Mouse (Mus musculus): ENCODE data around the gene Npm1.

The Npm1 gene

DNA sequence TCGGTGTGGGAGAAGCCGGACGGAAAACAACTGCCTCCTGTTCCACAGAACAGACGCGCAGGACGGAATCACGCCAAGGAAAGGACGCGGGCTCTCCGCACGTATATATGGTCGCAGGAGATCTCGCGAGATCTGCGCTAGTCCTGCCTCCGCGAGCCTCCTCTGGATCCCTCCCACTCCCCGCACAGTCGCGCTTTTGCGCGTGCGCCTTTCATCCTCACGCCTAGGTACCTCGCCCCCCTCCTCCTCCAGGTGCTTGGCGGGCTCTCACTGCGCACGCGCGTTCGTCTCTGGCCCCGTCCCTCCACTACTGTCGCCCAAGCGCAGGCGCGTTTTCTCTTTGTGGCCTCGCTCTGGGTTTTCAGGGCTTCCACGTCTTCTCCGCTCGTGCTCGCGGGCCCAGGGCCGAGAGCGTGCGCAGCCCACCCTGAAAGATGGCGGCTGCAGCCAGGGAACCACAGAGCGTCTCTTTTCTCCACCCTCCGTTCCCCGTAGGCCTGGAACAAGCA lies at the start of gene Npm1:
TSS of gene Npm1 (minus strand) at position 209 of the 509 bp plus-strand sequence.
- peak; percentile 100 for DNase-seq (ENCODE audit: low spot score)

DNA sequence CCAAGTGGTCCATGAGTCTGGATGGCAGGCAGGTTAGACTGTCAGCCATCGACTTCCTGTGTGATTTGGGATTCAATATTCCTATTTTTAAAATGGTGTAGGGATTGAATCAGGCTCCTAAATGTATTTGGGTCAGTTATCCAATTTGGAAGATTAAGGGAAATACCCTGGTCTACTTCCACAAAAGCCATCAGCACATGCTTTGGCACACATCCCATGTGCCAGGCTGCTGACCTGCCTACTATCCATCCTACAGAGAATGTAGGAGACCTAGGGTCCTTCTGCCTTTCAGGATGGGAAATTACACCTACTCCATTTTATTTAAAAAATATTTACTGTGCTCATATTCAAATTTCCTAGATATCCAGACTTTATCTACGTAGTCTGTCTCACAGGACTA lies 44.4 kb upstream of the Npm1 start:
- DNase-seq (ENCODE audit: low spot score) = no peak

DNA sequence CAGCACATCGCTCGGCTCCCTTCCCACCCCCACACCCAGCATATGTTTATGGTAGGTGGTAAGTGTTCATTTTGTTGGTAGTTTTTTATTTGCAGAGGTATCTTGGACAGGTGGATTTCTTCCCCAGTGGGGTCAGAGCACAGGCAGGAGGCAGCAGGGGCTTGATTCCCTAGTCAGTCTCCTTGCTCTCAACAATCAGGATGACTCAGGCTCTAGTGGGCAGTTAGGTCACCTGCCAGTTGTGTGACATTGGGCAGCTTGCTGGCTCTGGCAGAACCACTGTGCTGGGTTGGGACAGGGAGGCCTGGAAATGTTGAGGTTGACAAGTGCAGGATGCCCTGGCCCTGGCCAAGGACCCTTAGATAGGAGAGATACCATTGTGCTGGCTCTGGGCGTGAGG lies 42.0 kb upstream of the Npm1 start:
- DNase-seq (ENCODE audit: low spot score) = no peak

DNA sequence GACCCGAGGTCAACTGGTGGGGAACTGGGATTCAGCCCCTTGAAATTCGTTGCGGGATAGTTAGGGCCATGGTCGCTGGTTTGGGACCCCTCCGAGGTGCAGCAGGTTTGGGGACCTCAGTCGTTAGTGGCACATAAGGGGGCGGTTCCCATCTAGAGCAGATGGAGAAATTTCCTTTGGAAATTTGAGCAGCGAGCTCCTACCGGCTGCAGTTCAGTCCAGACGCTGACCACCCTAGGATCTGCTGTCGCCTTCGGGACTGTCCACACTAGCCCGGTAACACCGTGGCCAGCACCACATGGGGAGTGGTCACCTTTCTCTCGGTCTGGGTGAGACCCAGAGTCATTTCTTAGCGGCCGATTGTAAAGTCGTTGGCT lies 41.3 kb upstream of the Npm1 start:
- no peak for DNase-seq (ENCODE audit: low spot score)

DNA sequence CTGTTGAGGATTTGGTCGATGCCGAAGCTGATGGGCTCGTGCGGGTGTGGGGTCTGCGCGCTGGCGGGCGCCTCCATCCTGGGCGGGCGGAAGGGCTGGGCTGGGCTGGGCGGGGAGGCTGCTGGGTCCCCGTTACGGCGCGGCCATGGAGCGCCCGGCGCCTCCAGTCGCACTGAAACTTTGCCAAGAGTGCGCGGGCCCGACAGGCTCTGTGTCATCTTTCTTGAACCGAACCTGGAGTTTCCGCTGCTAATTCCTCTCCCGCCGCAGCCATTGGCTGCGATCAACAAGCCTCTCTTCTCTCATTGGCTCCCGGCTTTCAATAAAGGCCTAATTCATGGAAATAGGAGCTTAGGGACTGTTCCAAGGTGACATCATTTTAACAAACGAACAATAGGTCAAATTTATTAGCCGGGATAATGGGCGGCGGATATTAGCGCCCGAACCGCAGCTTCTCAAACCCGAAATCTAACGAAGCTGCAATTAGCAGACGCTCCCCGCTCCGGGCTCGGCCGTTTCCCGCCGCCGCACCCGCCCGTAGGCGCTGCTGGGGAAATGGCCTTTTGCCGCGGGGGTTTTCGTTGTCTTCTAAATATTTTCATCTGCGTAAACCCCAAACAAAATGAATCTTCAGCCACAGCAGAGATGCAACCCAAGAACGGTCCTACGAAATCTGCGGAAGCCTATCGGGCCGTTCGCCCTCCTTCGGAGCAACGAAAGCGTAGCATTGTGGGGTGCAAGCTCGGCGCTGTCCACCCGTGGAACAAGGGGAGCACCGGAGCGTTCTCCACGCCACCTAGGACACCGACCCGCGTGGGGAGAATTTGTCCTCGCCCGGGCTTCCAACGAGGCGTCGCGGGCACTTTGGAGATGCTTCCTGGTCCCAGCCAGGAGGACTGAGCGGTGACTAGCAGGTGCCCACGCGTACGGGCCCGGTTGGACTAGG lies 40.6 kb upstream of the Npm1 start, which contains the start of gene Tlx3:
TSS of gene Tlx3 (minus strand) at position 207 of the 946 bp plus-strand sequence.
- DNase-seq (ENCODE audit: low spot score) = no peak

DNA sequence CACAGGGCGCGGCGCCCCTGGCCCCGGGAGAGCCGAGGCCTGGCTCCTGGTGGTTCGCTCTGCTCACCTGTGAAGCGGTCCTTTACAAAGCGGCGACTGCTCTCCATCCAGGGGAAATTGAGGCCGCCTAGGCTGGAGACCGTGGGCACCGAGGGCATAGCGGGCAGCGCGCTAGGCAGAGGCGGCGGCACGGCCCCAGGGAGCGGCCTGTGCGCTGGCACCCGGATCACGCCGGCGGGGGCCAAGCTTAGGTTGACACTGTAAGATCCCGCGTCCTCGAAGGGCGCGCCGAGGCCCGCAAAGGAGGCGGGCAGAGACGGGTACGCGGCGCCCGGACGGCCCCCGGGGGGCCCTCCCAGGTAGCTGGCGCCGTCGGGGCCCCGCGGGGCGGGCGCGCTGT lies 40.0 kb upstream of the Npm1 start:
- no peak for DNase-seq (ENCODE audit: low spot score)

DNA sequence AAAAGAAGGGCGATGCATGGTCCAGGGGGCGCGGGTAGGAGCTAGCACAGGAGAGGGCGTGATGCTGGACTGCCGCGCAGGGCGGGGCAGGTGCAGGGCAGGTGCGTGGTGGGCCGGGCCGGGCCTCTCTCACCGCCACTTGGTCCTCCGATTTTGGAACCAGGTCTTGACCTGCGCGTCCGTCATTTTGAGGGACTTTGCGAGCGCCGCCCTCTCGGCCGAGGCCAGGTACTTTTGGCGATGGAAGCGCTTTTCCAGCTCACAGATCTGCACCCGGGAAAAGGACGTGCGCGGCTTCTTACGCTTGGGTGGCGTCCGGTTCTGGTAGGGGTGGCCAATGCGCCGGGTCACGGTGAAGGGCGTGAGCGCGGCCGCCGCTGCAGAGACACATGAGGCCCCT lies 39.3 kb upstream of the Npm1 start:
- DNase-seq (ENCODE audit: low spot score) = no peak

DNA sequence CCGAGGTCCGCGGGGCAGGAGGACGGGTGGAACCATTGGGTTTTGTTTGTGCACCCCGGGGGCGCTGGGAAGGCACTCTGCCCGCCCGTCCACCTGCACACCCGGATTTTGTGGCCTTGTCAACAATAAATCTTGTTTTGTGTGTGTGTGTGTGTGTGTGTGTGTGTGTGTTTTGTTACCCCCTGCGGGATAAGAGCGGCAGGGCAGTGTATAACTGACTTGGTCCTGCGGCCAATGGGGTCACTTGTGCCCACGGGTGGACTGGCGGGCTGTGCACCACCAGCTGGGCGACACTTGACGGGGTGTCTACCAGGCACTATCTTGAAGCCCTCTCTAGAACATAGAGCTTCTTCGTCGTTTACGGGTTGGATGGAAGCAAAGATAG lies 38.6 kb upstream of the Npm1 start:
- DNase-seq (ENCODE audit: low spot score) = no peak

DNA sequence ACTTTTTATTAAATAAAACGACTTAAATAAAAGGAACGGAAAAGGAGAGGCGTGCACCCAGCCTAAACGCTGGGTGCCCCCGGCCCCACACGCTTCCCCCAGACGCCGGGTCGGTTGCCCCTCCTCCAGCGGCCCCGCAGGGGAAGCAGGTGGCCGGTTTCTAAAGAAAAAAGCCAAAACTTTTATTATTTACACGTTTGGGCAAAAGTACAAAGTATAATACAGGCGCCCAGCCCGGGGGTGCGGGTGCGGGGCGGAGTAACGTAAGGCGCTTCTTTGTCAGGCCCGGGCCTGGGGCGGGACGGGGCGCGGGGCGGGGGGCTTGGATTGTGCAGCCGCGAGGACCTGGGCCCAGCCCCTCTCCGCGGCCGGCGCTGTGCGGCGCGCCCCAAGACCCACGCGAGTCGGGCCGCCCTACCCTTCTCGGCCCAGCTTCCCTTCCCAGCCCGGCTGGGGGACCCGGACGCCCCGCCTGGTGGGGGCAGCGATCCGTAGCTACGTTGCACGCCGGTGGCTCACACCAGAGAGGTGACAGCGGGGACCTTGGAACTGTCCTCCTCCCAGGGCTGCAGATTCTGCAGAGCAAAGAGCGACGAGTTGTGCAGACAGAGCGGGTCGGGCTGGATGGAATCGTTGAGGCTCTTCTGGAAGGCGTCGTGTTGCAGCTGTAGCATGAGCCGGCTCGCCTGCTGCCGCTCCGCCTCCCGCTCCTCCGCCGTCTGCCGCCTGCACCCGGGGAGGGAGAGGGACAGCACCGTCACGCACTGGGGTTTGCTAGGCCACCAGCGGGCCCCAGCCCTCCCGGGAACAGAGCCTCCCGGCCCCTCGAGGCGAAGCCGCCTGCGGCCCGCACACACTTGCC lies 38.0 kb upstream of the Npm1 start:
- no peak for DNase-seq (ENCODE audit: low spot score)

DNA sequence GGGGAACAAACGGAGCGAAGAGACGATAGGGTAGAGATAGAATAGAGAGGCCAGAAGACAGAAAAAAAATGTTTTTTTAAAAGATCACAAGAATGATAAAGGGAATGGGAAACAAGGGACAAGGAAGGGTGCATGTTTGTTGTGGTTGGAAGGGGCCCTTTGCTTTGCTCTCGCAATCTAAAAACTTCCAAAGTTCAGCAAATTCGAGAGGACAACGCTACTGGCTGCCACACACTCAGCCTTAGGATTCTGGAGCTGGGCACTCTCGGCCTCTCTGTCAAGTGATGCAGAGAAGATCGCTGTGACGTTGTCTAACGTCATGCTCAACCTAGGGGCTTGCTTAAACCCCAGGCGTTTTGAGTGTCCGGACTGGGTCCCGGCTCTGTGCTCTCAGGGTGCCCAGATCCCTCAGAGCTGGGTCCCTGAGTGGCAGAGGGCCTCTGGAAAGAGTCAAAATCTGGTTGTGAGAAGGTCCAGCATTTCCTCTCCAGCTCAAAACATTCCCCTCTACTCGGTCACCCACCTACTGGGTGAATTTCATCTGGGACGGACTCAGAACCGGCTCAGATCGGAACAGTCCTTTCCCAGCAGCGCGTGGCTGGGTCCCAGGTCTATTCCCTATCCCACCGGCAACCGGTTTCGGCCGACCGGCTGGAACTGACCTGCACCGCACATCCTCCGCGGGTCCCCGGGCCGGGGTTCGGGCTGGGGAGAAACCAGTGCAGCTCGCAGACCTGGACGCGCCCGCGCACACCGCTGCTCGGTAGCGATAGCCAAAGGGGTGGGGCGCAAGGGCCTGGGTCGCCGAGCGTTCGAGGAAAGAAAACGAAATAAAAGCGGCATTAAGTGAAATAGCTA lies 37.1 kb upstream of the Npm1 start:
- DNase-seq (ENCODE audit: low spot score) = no peak

DNA sequence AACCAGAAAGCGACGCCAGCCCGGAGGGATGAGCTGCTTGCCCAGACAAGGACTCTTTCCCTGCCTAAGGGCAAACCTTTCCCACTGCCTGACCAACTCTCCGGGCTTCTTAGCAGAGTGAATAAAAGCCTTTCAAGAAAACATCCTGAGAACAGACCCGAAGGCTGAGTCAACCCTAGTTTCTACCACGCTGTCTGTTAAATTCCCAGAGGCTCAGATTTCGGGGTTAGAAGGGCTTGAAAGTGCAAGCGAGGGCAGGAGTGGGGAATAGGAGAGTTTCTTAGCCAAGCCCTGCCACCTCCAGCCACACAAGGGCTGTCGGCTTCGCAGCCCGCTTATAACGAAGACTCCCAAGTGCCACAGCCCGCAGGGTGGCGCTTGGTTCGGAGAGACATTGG lies 36.1 kb upstream of the Npm1 start:
- DNase-seq (ENCODE audit: low spot score) = no peak

DNA sequence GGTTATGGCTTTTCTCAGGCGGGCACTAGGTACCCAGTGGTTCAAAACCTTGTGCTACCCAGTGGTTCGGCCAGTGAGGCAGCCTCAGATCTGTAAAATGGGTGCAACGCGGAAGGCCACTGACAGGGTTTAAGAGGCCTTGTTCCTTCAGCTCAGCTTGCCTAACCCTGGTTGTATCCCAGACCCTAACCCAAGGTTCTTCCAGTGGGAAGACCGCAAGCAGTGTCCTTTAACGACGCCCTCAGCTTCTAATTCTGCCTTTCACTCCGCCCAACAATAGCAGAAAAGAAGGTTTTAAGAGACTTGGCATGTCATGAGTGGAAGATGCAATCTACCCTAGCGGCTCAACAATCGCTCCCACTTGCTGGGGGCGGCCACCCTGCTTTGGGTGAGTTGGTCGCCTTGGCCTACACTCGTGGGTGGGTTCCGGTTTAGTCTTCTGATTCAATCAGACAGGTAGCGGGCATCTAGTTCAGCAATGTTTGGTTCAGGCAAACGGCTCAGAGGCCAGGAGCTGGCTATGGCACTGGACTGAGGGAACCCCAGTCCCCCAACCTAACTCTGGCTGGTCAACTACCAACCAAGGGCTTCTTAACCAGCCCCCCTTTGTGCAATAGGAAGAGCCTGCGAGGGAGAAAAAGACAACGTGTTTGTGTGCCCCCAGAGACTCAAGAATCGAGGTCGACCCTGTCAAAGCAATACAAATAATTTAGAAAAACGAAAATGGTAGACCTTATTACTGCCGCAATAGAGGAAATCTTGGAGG lies 35.5 kb upstream of the Npm1 start:
- no peak for DNase-seq (ENCODE audit: low spot score)

DNA sequence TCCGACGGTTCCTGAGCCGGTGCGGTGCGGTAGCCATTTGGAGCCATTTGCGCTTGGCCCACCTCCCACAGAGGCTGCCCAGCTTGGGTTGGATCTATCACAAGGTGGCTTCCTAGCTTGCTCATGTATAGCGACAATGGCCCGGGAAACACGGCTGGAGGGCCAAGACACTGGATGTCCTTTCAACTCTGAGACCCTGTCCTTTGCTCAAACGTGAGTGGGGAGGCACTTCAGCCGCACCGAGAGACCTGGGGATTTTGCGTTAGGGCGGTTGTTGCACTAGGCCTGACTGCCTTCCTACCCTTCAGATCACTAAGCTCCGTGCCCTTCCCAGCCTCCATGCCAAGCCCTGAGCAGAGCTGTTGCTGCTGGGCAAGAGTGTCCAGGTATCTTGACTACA lies 34.7 kb upstream of the Npm1 start:
- no peak for DNase-seq (ENCODE audit: low spot score)

DNA sequence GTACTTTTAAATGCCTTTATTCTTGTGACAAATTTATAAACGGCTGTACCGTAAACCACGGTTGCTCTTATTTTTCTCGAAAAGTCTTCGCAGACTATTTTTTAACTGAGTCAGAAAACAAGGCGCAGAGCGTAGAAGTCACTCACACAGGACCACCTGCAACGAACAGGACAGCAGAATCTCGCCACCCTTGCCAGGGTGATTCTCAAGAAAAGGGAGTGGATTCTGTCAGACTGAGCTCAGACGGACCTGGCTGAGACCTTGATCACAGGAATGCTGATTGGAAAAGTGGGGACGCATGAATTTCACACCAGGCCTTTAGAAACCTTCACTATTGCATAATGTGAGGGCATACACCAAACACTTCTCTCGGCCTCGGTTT lies 34.1 kb upstream of the Npm1 start:
- DNase-seq (ENCODE audit: low spot score) = no peak

DNA sequence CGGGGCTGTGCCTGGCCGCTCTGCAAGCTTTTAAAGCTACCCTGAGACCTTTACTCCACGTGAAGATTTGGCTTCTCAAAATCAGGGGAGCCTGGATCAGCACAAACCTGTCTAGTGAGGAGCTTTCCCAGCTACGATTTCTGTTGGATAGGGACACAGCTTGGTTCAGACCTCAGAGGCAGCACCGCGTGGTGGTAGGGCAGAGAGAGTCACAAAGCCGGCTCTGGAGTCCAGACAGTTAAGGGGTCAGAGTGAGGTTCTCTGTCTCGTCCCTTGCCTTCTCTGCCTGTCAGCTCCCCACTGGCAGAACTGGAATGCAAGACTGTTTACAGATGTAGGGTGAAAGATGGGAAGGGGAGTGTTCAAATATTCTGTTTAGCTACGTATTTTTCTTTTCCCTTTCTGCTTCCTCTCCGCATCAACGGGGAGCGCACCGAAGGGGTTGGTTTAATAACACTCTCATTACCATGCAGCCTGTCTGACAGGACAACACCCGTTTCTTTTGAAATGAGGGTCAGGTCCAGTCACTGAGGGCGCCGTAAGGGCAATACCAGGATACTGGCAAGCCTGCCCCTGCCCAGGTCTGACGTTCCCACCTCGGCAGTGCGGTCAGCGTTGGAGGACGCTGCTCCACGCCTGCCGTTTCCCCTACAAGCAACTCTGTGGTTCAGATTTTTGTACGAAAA lies 33.6 kb upstream of the Npm1 start:
- DNase-seq (ENCODE audit: low spot score) = no peak

DNA sequence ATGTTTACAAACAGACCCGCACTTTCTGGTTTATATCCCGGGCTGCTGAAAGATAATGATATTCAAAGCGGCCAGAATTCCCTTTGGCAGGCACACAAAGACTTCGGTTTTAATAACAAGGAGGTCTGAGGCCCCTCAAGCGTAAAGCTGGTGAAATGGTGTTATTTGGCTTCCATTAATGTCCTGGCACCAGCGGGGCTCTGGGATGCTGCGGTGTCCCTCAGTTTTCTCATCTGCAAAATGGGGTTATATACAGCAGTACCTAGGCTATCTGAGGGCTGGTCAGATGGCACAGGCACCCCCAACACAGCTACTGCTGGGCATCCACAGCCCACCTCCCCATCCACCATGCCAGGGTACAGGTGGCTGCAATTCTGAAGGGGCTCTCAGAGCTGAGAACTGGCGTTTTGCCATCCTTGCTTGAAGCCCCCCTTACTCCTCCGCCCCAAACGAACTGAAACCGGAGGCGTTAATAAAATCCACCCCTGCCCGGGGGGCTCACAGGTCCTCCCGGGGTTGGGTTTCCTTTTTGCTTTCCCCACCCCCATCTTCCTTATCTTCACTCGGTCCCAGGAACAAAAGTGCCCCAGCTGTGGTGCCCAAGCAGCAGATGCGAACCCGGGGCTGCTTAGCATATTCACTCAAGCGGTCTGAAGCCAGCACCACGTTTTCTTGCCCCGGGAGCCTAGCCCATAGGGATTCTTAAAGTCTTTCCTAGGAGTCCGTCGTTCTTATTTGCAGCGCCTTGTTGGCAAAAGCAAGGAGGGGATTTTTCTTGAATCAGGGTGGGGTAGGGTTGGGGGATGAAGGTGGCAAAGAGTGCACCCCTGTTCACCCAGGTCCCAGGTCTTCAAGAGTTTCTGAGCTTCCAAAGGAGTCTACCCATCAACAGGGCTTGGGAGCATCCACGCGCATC lies 32.8 kb upstream of the Npm1 start:
- DNase-seq (ENCODE audit: low spot score) = no peak

DNA sequence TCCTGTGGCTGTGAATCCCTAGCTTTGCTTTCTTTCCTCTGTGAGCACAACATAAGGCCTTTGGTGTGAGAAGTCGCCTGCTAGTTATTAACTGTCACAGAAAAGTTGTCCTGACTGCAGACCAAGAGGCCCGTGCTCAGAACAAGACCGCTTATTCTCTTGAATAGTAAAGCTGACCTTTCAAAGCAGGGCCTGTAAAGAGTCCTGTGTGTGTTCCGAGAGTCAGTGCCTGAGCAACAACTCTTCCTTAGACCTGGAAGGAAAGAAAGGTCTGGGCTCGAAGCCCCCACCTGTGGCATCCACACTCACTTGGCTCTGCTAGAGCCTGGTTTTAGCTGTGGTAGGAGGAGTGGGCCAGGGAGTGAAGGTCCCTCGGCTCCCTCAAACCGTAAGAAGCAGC lies 32.1 kb upstream of the Npm1 start:
- no peak for DNase-seq (ENCODE audit: low spot score)

DNA sequence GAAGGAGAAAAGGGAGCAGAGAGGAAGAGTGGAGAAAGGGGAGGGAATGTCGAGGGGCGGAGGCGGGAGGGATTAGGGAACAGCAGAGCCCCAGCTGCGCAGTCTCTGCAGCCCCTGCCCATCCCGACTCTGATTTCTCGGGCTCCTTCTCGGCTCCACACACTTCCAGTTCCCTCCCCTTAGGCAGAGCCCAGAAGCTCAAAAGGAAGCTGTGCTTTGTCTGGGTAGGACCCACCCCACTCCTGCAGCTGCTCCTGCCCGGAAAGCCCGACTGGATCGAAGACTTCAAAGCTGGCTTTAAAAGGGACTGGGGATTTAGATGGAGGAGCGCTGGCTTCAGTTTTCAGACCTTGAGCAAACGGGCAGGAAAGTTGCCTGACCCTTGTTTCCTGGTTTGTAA lies 30.7 kb upstream of the Npm1 start:
- no peak for DNase-seq (ENCODE audit: low spot score)

DNA sequence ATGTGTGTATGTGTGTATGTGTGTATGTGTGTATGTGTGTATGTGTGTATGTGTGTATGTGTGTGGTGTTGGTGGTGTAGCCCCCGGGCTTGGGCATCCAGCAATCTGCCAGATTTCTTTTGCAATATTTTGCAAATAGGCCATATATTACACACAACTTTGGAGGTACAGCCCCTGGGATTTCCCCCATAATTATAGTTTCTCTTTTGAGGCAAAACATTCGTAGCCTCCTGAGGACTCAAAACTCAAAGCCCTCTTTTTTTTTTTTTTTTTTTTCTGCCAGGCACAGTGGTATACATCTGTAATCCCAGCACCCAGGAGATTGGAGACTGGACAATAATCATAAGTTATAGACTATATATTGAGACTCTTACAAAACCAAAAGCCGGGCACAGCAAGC lies 18.8 kb upstream of the Npm1 start:
- no peak for DNase-seq (ENCODE audit: low spot score)

DNA sequence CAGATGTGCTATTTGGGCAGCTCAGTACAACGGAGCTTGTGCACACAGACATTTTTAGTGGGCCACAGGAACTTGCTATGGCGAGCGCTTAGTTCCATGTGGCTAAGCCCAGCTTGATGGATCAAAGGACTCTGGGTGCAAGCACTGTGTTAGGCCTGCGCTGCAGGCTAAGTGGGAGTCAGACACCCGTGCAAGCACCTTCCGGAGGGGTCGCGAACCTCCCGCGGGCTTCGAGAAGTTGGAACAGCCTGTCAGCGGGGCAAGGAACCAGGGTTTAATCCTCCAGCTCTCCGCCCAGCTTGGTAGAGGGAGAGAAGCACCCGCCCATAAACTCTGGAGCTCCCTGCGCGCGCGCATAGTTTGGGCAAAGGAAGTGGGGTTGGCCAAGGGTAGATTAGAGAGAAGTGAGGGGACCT lies 17.7 kb upstream of the Npm1 start:
- no peak for DNase-seq (ENCODE audit: low spot score)
